Mouse (Mus musculus) embryo, embryonic 11.5 days (tissue): ENCODE data around the gene Fermt2.

Experiments
- DNase-seq: peaks from one replicate; pipeline ENCODE4 v3.0.0-alpha.2; 2012; ENCODE audit warnings: low read depth, low spot score

Fermt2 gene

GRCm38 (mm10) chr14:45529411-45530363, at the start of gene Fermt2:
Gene Fermt2, minus strand, starts transcription at chr14:45530118.
- peak; percentile 80 for DNase-seq

GRCm38 (mm10) chr14:45566066-45566937, 36.4 kb upstream of the Fermt2 start:
- DNase-seq = peak; percentile 64

- no peak for DNase-seq
Observed at GRCm38 (mm10) chr14:45565216-45566065, 35.5 kb upstream of the Fermt2 start.

GRCm38 (mm10) chr14:45563577-45563976, 33.7 kb upstream of the Fermt2 start:
- no peak for DNase-seq

GRCm38 (mm10) chr14:45561681-45562080, 31.8 kb upstream of the Fermt2 start:
- DNase-seq = no peak

- no peak for DNase-seq
Observed at GRCm38 (mm10) chr14:45559018-45559417, 29.1 kb upstream of the Fermt2 start.

- no peak for DNase-seq
Observed at GRCm38 (mm10) chr14:45554336-45554735, 24.4 kb upstream of the Fermt2 start.

GRCm38 (mm10) chr14:45553854-45554253, 23.9 kb upstream of the Fermt2 start:
- DNase-seq = no peak

GRCm38 (mm10) chr14:45552431-45552830, 22.5 kb upstream of the Fermt2 start:
- no peak for DNase-seq

GRCm38 (mm10) chr14:45551121-45551768, 21.3 kb upstream of the Fermt2 start:
- DNase-seq = no peak

- DNase-seq = no peak
Observed at GRCm38 (mm10) chr14:45550010-45550647, 20.2 kb upstream of the Fermt2 start.

- DNase-seq = no peak
Observed at GRCm38 (mm10) chr14:45548118-45548517, 18.2 kb upstream of the Fermt2 start.

GRCm38 (mm10) chr14:45544905-45545304, 15.0 kb upstream of the Fermt2 start:
- DNase-seq = no peak

GRCm38 (mm10) chr14:45544026-45544425, 14.1 kb upstream of the Fermt2 start:
- DNase-seq = no peak

- peak; percentile 66 for DNase-seq
Observed at GRCm38 (mm10) chr14:45539659-45540468, 9.9 kb upstream of the Fermt2 start.

GRCm38 (mm10) chr14:45530364-45531345, 737 bp upstream of the Fermt2 start:
- DNase-seq = no peak

GRCm38 (mm10) chr14:45528861-45529260, 1.1 kb downstream of the Fermt2 start:
- DNase-seq = no peak

GRCm38 (mm10) chr14:45515771-45516170, 14.1 kb downstream of the Fermt2 start:
- no peak for DNase-seq
